Mouse (Mus musculus): ENCODE measurements around the gene Spef2. TPM values are rescaled to one million over a fixed set of nuclear protein-coding genes. Genes with fewer than 3 reads are reported as not detected.
"Not testable (repeated sequence)": the region's sequence is repeated elsewhere in the genome, so short reads cannot be mapped to it uniquely, and the experiment has no call there.

Gene Spef2
- polyA plus RNA-seq, 1 experiment from 2014 or later, result 0.41 TPM

- Histone ChIP-seq H3K27me3 (no peaks in the 10 kb centered on the region), H3K4me1 (no peaks in the 10 kb centered on the region), H3K9me3 (no peaks in the 10 kb centered on the region), H3K27ac (no peak overlapping the region), H3K4me3 (no peak overlapping the region), H3K9ac (no peak overlapping the region), H3K4me2 (no peak overlapping the region), H3K36me3 (no peaks in the 10 kb centered on the region)
- 75% methylated on average over 3 of the region's 3 CpGs for WGBS
- ATAC-seq (ENCODE audit: insufficient number of reproducible peaks, insufficient read depth, low FRiP score, low TSS enrichment, low read depth), result no peak
These were observed 35.0 kb downstream of the Spef2 start for GRCm38 (mm10) chr15:9713707-9714106.

DNA sequence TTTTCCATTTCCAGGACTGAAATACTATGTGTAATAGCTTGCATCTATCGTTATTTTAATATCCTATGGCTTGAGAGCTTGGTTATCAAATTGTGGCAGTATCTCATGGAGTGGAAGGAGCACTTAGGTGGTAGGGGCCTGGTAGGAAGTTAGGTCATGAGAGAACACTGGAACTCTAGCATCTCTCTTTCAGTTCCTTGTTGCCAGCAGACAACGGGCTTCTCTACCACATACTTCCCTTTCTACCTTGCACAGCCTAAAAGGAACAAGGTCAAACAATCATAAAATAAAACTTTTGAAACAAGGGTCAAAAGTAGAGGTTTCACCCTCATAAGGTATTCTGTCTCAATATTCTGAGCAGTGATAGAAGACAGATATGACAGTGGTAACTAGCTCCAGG is 38.3 kb downstream of the Spef2 start:
- H3K9ac ChIP-seq, result no peak overlapping the region
- H3K27ac ChIP-seq, result no peak overlapping the region
- no peaks in the 10 kb centered on the region for H3K4me1 ChIP-seq
- no peak for ATAC-seq (ENCODE audit: insufficient number of reproducible peaks, insufficient read depth, low FRiP score, low TSS enrichment, low read depth)
- WGBS, result 88% methylated on average over 2 of the region's 2 CpGs
- no peaks in the 10 kb centered on the region for H3K27me3 ChIP-seq
- no peaks in the 10 kb centered on the region for H3K36me3 ChIP-seq
- no peak overlapping the region for H3K4me2 ChIP-seq
- no peaks in the 10 kb centered on the region for H3K9me3 ChIP-seq
- no peak overlapping the region for H3K4me3 ChIP-seq

GRCm38 (mm10) chr15:9705830-9706450 is 42.7 kb downstream of the Spef2 start:
- Histone ChIP-seq H3K4me1 (no peaks in the 10 kb centered on the region), H3K36me3 (no peaks in the 10 kb centered on the region), H3K27ac (no peak overlapping the region), H3K9me3 (no peaks in the 10 kb centered on the region), H3K27me3 (no peaks in the 10 kb centered on the region), H3K4me2 (no peak overlapping the region), H3K4me3 (no peak overlapping the region), H3K9ac (no peak overlapping the region)
- WGBS, result 87% methylated on average over 2 of the region's 2 CpGs
- ATAC-seq (ENCODE audit: insufficient number of reproducible peaks, insufficient read depth, low FRiP score, low TSS enrichment, low read depth), result no peak

- Histone ChIP-seq H3K4me3 (no peak overlapping the region), H3K27ac (no peak overlapping the region), H3K27me3 (no peaks in the 10 kb centered on the region), H3K4me2 (no peak overlapping the region), H3K4me1 (no peaks in the 10 kb centered on the region), H3K9ac (no peak overlapping the region), H3K9me3 (no peaks in the 10 kb centered on the region), H3K36me3 (no peaks in the 10 kb centered on the region)
- ATAC-seq (ENCODE audit: insufficient number of reproducible peaks, insufficient read depth, low FRiP score, low TSS enrichment, low read depth), result no peak
These were observed 46.8 kb downstream of the Spef2 start for GRCm38 (mm10) chr15:9701845-9702244.

DNA sequence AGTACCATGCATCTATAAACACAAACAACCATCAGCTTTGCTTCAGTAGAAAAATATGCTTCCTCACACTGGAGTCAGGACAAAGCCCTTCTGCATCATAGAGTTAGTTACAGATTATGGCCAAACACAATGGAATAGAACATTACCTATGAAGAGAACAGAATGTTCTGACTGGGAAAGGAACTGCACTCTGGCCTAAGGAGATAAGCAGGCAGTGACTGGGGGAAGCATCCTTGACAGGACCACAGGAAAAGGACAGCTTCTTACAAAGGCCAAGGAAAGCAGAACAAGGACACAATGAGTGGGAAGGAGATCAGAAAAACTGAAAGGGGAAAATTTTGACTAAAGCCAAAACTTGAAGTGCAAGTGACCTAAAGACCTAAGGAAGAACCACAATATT is 56.9 kb downstream of the Spef2 start:
- H3K9me3 ChIP-seq, result no peaks in the 10 kb centered on the region
- H3K4me3 ChIP-seq, result no peak overlapping the region
- no peaks in the 10 kb centered on the region for H3K36me3 ChIP-seq
- no peaks in the 10 kb centered on the region for H3K27me3 ChIP-seq
- no peak for ATAC-seq (ENCODE audit: insufficient number of reproducible peaks, insufficient read depth, low FRiP score, low TSS enrichment, low read depth)
- no peaks in the 10 kb centered on the region for H3K4me1 ChIP-seq
- H3K9ac ChIP-seq, result no peak overlapping the region
- no peak overlapping the region for H3K27ac ChIP-seq
- H3K4me2 ChIP-seq, result no peak overlapping the region

DNA sequence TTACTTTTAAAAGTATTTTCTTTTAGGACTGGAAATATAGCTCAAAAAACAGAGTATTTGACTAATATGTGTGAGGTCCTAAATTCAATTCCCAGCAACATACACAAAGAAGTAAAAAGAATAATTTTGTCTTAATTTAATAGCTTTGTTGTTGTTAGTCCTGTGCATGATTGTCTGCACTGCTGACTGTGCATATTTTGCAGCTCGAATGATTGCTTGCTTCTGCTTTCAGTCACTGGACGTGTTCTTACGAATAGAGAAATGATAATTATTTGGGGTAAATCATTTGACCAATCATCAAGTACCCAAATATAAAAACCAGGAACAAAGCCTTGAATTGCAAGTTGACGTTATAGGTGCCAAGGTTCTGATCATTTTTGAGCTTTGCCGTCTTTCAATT is 57.8 kb downstream of the Spef2 start:
- Histone ChIP-seq H3K36me3 (no peaks in the 10 kb centered on the region), H3K4me1 (no peaks in the 10 kb centered on the region), H3K4me3 (no peak overlapping the region), H3K9ac (no peak overlapping the region), H3K27me3 (no peaks in the 10 kb centered on the region), H3K27ac (no peak overlapping the region), H3K4me2 (no peak overlapping the region), H3K9me3 (no peaks in the 10 kb centered on the region)
- no peak for ATAC-seq (ENCODE audit: insufficient number of reproducible peaks, insufficient read depth, low FRiP score, low TSS enrichment, low read depth)
- 88% methylated on average over 5 of the region's 5 CpGs for WGBS

DNA sequence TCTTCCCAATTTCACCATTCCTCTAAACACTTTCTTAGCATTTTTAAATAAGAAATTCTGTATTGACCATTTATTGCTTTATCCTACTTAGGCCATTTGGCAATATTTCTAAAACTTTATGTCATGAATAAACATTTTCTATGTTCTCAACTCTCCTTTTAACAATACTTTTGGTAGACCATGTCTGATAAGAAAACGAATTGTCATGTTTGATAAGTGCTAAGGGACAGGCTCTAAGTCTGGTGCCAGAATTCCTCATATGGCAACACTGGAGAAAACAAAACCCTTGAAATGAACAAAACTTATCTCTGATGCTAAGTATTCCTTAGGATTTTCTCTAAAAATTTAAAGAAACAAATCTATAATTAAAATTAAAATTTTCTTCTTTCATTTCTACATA is 58.2 kb downstream of the Spef2 start:
- no peaks in the 10 kb centered on the region for H3K27me3 ChIP-seq
- no peak overlapping the region for H3K27ac ChIP-seq
- no peak overlapping the region for H3K4me2 ChIP-seq
- WGBS, result 72% methylated on average over 1 of the region's 1 CpGs
- H3K4me3 ChIP-seq, result no peak overlapping the region
- H3K9me3 ChIP-seq, result no peaks in the 10 kb centered on the region
- H3K4me1 ChIP-seq, result no peaks in the 10 kb centered on the region
- no peaks in the 10 kb centered on the region for H3K36me3 ChIP-seq
- H3K9ac ChIP-seq, result no peak overlapping the region
- ATAC-seq (ENCODE audit: insufficient number of reproducible peaks, insufficient read depth, low FRiP score, low TSS enrichment, low read depth), result no peak

GRCm38 (mm10) chr15:9683485-9683884 is 65.2 kb downstream of the Spef2 start:
- no peak overlapping the region for H3K27ac ChIP-seq
- no peak for ATAC-seq (ENCODE audit: insufficient number of reproducible peaks, insufficient read depth, low FRiP score, low TSS enrichment, low read depth)
- WGBS, result 79% methylated on average over 4 of the region's 4 CpGs
- H3K36me3 ChIP-seq, result no peaks in the 10 kb centered on the region
- H3K4me3 ChIP-seq, result no peak overlapping the region
- no peaks in the 10 kb centered on the region for H3K4me1 ChIP-seq
- no peak overlapping the region for H3K4me2 ChIP-seq
- no peak overlapping the region for H3K9ac ChIP-seq
- H3K27me3 ChIP-seq, result no peaks in the 10 kb centered on the region
- no peaks in the 10 kb centered on the region for H3K9me3 ChIP-seq

DNA sequence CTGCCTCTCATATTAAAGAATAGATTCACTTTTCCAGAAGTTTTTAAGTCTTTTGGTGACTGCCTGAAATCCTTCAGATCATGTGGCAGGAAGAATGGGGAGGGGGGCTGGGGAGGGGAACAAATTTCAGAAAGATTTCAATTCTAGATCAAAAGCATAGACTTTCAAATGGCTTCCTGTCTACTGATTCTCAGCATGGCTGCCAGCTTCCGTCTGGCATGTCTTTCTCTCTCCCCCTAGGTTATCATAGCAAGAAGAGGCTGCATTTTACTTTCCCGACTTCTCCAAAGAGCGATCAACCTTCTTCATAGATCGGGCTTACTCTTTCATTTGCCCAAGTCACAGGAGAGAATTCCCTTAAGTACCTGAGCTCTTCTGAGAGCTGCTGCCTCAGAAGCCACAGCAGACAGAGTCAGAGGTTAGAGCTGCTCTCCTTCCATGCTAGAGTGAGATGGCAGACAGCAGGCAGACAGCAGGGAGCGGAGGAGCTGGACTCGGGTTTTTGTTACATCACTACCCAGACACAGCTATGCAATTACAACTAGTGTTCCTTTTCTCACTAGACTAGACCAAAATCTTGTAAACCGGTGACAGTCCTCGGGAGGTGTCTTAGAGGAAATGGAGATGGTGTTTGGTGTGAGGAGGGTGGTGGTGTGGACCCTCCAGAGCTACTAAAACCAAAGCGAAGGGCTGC is 71.2 kb downstream of the Spef2 start:
- H3K36me3 ChIP-seq, result no peaks in the 10 kb centered on the region
- no peak overlapping the region for H3K27ac ChIP-seq
- no peak overlapping the region for H3K4me3 ChIP-seq
- H3K9ac ChIP-seq, result no peak overlapping the region
- H3K4me1 ChIP-seq, result no peaks in the 10 kb centered on the region; the same call in 1 of the 2 replicates
- 61% methylated on average over 9 of the region's 9 CpGs for WGBS
- H3K4me2 ChIP-seq, result no peak overlapping the region
- no peaks in the 10 kb centered on the region for H3K9me3 ChIP-seq
- ATAC-seq (ENCODE audit: insufficient number of reproducible peaks, insufficient read depth, low FRiP score, low TSS enrichment, low read depth), result no peak
- no peaks in the 10 kb centered on the region for H3K27me3 ChIP-seq

DNA sequence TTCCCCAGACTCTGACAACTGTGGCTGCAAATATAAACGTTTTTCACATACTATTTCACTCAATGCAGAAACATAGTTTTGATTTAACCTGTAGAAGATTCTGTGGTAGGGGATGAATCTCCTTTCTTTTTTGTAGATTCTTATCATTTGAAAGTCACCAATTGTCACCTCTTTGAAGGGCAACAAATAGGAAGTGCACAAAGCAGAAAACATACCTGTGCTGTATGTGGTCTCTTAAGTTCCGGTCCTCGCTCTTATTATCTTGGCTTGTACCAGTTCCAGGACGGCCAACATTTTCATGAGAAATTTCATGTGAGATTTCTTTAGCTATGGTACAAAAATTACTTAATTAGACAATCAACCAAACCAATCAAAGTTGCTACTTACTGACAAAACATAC is 80.1 kb downstream of the Spef2 start:
- Histone ChIP-seq H3K36me3 (no peaks in the 10 kb centered on the region), H3K9me3 (no peaks in the 10 kb centered on the region), H3K4me3 (no peak overlapping the region), H3K9ac (no peak overlapping the region), H3K27me3 (no peaks in the 10 kb centered on the region), H3K4me1 (no peaks in the 10 kb centered on the region), H3K4me2 (no peak overlapping the region), H3K27ac (no peak overlapping the region)
- no peak for ATAC-seq (ENCODE audit: insufficient number of reproducible peaks, insufficient read depth, low FRiP score, low TSS enrichment, low read depth)
- WGBS, result 84% methylated on average over 4 of the region's 4 CpGs

- not testable (repeated sequence) for H3K4me1 ChIP-seq; H3K27ac ChIP-seq; H3K9ac ChIP-seq; ATAC-seq (ENCODE audit: insufficient number of reproducible peaks, insufficient read depth, low FRiP score, low TSS enrichment, low read depth); H3K36me3 ChIP-seq; H3K4me2 ChIP-seq; H3K9me3 ChIP-seq; H3K27me3 ChIP-seq; H3K4me3 ChIP-seq
- WGBS, result 85% methylated on average over 2 of the region's 2 CpGs
These were observed 83.7 kb downstream of the Spef2 start for GRCm38 (mm10) chr15:9664948-9665347.

DNA sequence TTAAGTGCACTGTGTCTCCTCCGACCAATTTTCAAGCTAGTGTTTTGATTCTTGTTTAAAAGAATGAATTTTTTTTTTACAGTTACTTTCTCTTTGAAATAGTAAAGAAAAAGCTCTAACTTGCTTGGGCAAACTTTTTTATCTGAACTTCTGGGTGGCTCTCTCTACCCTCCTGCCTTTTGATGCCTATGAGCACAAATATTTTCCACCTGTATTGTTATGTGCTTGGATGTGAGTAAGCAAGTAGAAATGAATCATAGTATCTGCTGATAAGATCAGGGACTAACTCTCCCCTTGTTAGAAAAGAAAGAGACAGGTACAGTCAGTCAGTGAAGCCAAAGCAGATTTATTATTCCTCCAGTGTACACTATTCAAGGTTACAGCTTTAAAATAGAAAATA is 87.5 kb downstream of the Spef2 start:
- Histone ChIP-seq H3K27ac (no peak overlapping the region), H3K9ac (no peak overlapping the region), H3K36me3 (no peaks in the 10 kb centered on the region), H3K4me3 (no peak overlapping the region), H3K9me3 (no peaks in the 10 kb centered on the region), H3K4me2 (no peak overlapping the region), H3K27me3 (no peaks in the 10 kb centered on the region), H3K4me1 (no peaks in the 10 kb centered on the region)
- no peak for ATAC-seq (ENCODE audit: insufficient number of reproducible peaks, insufficient read depth, low FRiP score, low TSS enrichment, low read depth)
- WGBS, result 85% methylated on average over 1 of the region's 1 CpGs
